Mouse (Mus musculus) adrenal gland, postnatal 10 days (tissue): ENCODE measurements around the gene Arid1b. TPM values are rescaled to one million over a fixed set of nuclear protein-coding genes. Genes with fewer than 3 reads are reported as not detected.

Experiments used
- DNase-seq: peaks from one replicate; pipeline ENCODE4 v3.0.0; 2021; ENCODE audit warnings: mixed read lengths
- total RNA-seq, 2 experiments: library from RNA; stranded (reverse); gene quantifications; 2 replicates each; pipeline ENCODE4 v1.2.3; 2021

The Arid1b gene
- total RNA-seq, 2 experiments from 2014 or later = 56.1 to 75.4 TPM

- no peak for DNase-seq
Observed at GRCm38 (mm10) chr17:5215352-5215751, 221.2 kb downstream of the Arid1b start.

DNA sequence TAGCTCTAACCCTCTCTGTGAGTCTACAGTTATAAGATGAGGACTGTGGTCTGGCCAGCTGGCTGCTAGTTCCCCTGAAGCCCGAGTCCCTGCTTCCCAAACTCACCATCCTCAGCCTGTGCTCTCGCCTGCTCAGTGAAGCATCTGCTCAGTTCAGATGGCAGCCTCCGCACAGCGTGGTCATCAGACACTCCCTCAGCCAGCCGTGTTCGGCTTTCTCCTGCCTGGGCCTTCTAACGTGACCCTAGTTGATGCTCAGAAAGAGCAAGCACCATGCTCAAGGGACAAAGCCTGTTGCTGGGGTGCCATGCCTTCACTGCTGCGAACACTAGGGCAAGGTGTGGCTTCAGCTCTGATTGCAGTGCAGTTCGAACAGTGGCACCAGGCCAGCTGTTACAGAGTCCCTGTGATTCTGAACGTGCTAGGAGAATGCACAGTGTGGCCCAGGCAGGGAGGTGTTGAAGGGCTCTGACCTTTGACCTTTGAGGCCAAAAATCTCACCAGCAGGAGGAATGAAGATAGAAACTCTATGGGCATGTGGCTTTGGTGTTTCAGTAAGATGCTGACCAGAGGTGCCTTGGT lies 222.9 kb downstream of the Arid1b start:
- peak; percentile 57 for DNase-seq

DNA sequence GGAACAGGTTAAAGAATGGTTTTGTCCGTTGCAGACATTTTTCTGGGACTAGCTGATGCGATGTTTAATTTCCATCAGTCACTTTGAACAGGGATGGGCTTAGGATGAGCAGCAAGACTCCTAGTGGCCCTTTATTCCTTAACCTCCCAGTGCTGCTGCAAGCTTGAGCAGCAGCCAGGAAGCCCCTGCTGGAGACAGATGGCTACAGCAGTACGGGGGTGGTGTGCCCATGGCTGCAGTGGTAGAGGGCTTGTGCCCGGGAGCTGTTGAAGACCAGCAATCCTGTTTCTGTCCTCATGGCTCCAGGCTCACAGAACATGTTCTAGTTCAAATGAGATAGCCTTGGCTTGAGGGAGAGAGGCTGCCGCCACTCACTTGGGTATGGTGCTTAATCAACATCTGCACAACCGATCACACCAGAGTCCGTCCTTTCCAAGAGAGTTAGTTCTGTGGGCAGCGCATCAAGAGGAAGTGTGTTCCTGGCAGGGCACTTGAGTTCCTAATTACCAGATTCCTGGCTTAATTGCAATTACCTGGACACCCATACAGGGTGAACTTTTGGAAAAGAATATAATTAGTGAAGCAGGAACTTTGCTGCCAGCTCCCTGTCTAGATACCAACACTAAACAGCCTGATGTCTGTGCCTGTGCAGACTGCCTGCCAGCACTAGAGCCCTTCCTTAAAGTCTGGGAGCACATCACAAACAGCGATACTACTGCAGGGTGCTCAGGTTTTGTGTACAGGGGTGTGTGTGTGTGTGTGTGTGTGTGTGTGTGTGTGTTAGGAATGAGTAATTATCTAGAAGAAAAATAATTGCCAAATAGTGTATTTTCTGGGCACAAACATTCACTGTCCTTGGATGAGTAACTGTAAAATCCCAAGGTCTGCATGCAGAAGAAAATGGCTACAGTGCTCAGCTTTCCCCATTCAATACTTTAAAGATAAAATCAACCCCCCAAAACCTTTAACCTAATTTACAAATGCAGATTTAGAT lies 224.0 kb downstream of the Arid1b start:
- peak; percentile 51 for DNase-seq

DNA sequence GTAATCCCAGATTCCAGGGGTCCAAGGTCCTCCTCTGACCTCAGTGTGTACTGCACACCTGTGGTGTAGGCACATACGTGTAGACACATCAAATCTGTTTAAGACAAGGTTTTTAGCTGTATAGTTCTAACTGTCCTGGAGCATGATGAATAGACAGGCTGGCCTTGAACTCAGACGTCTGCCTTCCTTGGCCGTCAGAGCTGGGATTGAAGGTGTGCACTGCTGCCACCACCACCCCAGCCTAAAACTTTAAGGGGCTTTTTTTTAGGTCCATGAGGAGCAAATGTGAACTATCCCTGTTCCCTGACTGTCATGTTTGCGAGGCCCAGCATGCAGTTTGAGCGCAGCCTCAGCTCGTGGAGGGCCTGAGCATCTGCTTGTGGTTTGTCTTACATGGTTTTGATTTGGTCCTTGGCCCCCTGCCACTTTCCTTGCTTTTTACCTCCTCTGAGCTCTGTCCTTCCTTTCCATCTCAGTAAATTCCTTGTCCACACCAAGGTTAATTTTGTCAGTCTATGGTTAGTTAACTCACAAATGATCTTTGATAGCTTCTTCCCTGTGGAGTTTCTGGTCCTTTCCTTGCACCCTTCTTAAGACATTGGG lies 224.9 kb downstream of the Arid1b start:
- peak; percentile 52 for DNase-seq

DNA sequence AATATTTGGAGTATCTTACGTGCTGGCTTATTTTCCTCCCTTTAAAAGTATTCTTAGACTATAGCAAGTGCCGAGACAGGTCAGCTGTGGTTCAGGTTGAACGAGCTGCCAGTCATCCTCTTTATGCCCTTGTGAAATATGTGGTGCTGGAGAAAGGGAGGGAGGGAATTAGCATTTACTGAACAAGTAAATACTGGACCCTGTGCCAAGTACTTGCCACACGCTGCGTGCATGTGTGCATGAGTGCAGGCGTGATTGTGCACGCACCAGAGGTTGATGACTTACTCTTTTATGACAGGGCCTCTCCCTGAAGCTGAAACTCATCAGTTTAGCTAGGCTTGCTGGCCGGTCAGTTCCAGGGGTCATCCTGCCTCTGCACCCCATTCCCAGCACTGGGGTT lies 226.9 kb downstream of the Arid1b start:
- DNase-seq = no peak

DNA sequence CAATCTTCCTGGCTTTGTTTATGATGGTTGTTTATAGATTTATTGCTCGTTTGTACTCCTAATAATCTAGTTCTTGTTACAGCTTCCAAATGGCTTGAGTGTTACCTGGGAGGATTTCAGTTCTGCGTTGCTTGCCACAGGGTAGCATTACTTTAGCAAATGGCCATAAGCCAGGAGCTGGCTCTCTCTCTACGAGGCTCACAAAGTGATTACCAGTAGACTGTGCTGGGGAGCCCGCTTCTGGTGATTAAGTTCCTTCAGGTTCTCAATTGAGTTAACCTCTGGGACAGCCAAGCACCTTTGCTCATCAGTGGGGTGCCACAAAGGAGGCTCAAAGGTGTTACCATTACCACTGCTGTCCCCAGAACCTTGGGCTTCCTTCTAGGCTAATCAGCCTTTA lies 227.4 kb downstream of the Arid1b start:
- DNase-seq = peak; percentile 35

- DNase-seq = no peak
Observed at GRCm38 (mm10) chr17:5222827-5223226, 228.7 kb downstream of the Arid1b start.

DNA sequence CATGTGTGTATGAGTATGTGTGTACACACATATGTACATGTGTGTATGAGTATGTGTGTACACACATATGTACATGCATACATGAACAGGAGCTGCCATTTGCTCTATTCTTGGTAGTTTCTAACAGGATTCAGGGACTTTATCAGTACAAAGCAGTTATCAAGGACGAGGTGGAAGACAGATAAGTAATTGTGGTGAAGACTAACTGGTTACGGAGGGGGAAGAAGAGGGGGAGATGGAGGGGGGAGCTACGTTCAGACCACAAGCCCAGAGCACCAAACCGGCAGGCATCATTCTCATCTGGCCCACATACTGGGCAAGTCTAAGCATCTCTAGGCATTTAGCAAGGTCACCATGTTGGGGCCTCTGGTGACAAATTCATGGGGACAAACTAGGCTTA lies 230.8 kb downstream of the Arid1b start:
- DNase-seq = no peak

GRCm38 (mm10) chr17:5227136-5227535 lies 233.0 kb downstream of the Arid1b start:
- DNase-seq = no peak

GRCm38 (mm10) chr17:5227950-5228615 lies 234.0 kb downstream of the Arid1b start:
- no peak for DNase-seq

DNA sequence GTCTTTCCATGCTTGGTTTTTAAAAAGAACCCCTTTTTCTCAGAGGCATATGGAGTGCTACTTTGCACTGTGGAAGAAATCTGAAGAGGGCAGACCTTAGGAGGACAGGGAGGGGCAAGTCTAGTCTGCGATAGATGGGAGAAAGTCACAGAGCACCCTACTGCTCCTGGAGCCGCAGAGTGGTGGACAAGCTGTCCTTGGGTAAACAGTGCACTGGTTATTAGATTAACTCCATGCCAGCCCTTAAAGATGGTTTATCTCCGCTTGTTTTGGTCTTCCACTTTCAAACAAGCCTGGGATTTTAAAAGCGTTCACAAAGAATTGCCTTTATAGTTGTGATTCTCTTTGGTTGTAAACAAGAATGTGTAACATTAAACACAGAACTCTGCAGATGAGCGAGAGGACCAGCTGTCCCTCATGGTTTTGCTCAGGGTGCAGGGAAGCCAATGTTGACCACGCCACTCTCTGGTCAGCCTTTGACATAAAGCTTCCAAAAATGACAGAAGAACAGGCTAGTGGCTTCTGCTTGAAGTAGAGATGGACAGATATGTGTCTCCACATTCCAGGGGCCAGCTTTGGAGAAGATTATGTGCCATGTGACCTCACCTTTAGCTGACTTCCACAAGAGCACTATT lies 234.6 kb downstream of the Arid1b start:
- no peak for DNase-seq

DNA sequence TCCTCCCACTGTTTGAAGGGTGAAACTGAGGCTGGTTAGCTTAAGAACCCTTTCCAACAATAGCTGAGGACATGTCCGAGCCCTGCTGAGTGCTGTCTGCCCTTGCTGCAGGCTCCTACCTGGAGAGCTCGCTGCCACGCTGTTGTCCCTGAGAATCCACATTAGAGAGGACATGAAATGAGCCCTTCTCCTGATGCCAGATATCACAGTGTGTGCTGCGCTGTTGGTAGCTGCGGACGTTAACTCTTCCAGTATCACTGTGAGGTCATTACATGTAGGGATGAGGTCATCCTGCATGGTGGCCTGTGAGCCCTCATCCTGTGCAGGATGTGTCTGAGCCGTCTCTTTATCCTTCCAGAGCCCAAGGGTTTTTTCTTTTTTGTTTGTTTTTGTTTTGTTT lies 235.9 kb downstream of the Arid1b start:
- no peak for DNase-seq

DNA sequence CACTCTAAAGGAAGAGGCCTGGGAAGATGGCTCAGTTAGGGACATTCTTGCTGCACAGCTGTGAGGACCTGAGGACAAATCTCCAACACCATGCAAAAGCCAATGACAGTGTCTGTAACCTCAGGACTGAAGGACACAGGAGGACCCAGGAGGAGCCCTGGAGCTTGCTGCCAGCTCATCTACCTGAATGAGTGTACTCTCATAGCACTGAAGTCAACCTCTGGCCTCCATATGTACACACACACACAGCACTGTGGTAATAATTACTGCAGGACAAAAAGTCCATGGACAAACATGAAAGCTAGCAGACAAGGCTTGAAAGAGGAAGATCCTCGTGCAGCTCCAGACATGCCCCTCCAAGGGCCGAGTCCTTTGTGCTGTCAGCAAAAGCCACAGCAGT lies 238.0 kb downstream of the Arid1b start:
- DNase-seq = no peak

DNA sequence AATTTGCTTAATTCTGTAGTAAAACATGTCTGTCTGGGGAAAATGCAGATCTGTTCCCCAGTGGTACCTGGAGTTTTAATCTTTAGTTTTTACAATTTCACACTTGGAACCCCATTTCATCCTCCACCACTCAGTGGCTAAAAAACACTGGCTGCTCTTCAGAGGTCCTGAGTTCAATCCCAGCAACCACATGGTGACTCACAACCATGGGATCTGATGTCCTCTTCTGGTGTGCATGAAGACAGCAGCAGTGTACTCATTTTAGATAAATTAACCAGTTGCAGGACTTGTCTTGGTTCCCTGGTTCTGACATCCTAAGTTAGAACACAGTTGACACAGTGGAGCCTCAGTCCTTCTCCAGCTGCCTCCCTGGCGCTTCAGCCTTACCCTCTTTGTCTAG lies 239.9 kb downstream of the Arid1b start:
- DNase-seq = no peak

GRCm38 (mm10) chr17:5235057-5235456 lies 240.9 kb downstream of the Arid1b start:
- DNase-seq = no peak

DNA sequence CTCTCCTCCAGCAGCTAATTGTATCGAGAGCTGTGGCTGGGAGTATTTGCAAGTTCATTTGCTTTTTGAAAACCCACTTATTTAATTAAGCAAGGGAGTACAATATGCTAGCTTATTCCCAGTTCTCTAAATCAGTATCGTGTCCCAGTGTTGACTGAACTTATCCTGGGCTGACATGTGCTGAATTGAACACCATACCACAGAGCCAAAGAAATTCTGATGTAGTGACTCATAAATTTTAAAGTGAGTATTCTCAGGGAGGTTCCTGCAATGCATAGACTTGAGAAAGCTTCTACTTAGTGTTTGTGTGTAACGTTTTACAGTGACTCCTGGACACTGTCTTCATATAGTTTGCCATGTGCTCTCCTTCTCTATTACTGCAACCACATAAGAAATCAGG lies 243.6 kb downstream of the Arid1b start:
- DNase-seq = no peak

- no peak for DNase-seq
Observed at GRCm38 (mm10) chr17:5238387-5239245, 244.5 kb downstream of the Arid1b start.

DNA sequence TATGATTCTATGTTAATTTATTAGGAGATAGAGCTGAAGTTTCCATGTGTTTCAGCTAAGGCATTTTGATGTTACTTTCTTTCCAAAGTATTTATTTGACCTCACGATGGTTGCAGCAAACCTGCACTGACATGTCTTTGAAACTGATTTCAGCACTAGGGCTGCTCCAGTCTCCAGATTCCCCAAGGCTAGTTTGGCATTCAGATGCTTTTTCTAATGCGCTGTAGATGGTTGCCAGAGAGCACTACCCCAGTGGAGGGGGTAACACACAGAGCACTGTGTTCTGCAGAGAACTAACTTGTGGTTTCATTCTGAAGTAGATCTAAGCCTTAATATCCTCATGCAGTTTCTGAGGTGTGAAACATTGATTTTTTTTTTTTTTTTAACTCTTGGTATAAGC lies 250.4 kb downstream of the Arid1b start:
- no peak for DNase-seq

DNA sequence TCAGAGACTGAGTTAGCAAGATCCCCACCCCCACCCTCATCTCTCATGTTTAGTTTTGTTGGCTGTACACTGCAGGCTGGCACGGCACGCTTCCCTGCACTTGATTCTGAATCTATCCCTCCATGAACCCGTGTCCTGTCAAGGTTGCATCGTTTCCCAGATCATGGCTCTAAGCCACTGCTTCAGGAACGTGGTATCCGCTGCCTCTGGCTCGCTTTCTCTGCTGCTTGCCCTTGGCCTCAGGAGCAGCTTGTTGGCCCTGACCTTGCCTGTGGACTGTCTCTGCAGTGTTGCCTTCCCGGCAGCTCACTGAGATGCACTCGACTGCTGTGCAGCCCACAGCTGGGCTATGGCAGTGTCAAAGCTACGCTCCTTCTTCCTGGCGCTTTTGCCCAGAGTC lies 252.6 kb downstream of the Arid1b start:
- peak; percentile 76 for DNase-seq

- no peak for DNase-seq
Observed at GRCm38 (mm10) chr17:5247247-5247646, 253.1 kb downstream of the Arid1b start.

DNA sequence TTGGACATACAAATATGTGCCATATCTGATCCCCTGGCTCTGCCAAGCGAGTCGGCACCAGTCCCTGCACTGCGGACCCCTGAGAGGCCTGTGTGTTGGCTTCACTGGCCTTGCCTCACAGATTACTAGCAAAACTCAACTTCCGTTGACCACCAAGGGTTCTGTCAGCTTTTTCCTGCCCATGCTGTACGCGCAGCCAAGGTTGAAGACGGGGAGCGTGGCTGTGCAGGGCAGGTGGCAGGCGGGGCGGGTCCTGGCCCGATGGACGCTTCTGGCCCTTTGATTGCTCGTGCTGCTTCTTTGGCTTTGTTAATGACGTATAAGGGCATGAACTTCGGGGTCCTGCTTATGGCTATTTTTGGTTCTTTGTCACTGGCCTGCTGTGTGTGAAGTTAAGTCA lies 253.6 kb downstream of the Arid1b start:
- DNase-seq = no peak
